Mouse (Mus musculus) kidney, adult 2 months (tissue): Measurements from ENCODE around the gene Taf12. TPM values are rescaled to one million over a fixed set of nuclear protein-coding genes. Genes with fewer than 3 reads are reported as not detected.

Source experiments
- DNase-seq: peaks from one replicate; pipeline ENCODE4 v3.0.0; 2021
- H3K27ac ChIP-seq: fragments of 200-500 bp; 2 replicates; pipeline ENCODE4 v1.5.1; 2012; ENCODE audit warnings: low read depth, low read length, control low read depth, inconsistent platforms; ENCODE audit not compliant: insufficient read depth
- H3K27me3 ChIP-seq: fragments of 200-500 bp; replicated peaks from 2 replicates; pipeline ENCODE4 v1.6.1; 2012; ENCODE audit warnings: mild to moderate bottlenecking, moderate library complexity, low read length, inconsistent platforms; ENCODE audit not compliant: control insufficient read depth, insufficient read depth
- H3K36me3 ChIP-seq: fragments of 200-500 bp; 2 replicates; pipeline ENCODE4 v1.6.1; 2012; ENCODE audit warnings: mild to moderate bottlenecking, moderate library complexity, low read length, inconsistent platforms; ENCODE audit not compliant: control insufficient read depth, insufficient read depth
- H3K4me1 ChIP-seq: fragments of 200-500 bp; 2 replicates; pipeline ENCODE4 v1.6.1; 2011; ENCODE audit warnings: low read length; ENCODE audit not compliant: control insufficient read depth, insufficient read depth
- H3K4me3 ChIP-seq: fragments of 200-500 bp; 2 replicates; pipeline ENCODE4 v1.5.1; 2011; ENCODE audit warnings: mild to moderate bottlenecking, low read depth, low read length, control low read depth; ENCODE audit not compliant: insufficient read depth
- CTCF ChIP-seq: fragments of 200-500 bp; conservative IDR thresholded peaks from 2 replicates; pipeline ENCODE4 v1.5.1; 2011; ENCODE audit warnings: low read depth, mild to moderate bottlenecking, control low read depth, low read length, moderate library complexity, mixed read lengths; ENCODE audit not compliant: insufficient read depth, insufficient read length
- POLR2A ChIP-seq: fragments of 200-500 bp; IDR thresholded peaks from one replicate; pipeline ENCODE4 v1.6.1; 2011; ENCODE audit warnings: low read depth, low read length, control low read depth
- WGBS: fragments of 180-500 bp; shearing (Covaris S2); methylation state at CpG from one replicate; pipeline ENCODE4 v1.1.7; 2018; 5-methylcytosine and 5-hydroxymethylcytosine counted together
- polyA plus RNA-seq: library from polyadenylated mRNA; depleted of rRNA; stranded (reverse); fragments of >200 nt; gene quantifications from 2 replicates; pipeline ENCODE4 v1.2.3, GENCODE M21; 2012

Gene Taf12
- polyA plus RNA-seq, 1 experiment: 15.0 TPM

- Histone ChIP-seq H3K27ac (no peak overlapping the region), H3K4me1 (peaks cover 17% of the 10 kb centered on the region), H3K27me3 (no peaks in the 10 kb centered on the region), H3K36me3 (peaks cover 6% of the 10 kb centered on the region), H3K4me3 (no peak overlapping the region)
- no peak for DNase-seq
- 89% methylated on average over 5 of the region's 5 CpGs for WGBS
- TF ChIP-seq CTCF (no peak), POLR2A (no peak)
These were observed 38.5 kb downstream of the Taf12 start for GRCm38 (mm10) chr4:132312627-132313026.

- Histone ChIP-seq H3K27me3 (no peaks in the 10 kb centered on the region), H3K4me3 (no peak overlapping the region), H3K4me1 (peaks cover 11% of the 10 kb centered on the region), H3K27ac (no peak overlapping the region), H3K36me3 (peaks cover 5% of the 10 kb centered on the region)
- DNase-seq: peak; percentile 56
- TF ChIP-seq POLR2A: no peak
- TF ChIP-seq CTCF: no peak
- WGBS: 48% methylated on average over 8 of the region's 8 CpGs
These were observed 41.5 kb downstream of the Taf12 start for GRCm38 (mm10) chr4:132315711-132316110.

- Histone ChIP-seq H3K36me3 (no peaks in the 10 kb centered on the region; the same call in 1 of the 2 replicates), H3K4me1 (peaks cover 7% of the 10 kb centered on the region; the same call in 1 of the 2 replicates), H3K4me3 (no peak overlapping the region), H3K27me3 (no peaks in the 10 kb centered on the region), H3K27ac (no peak overlapping the region)
- TF ChIP-seq POLR2A (no peak), CTCF (no peak)
- WGBS: 52% methylated on average over 5 of the region's 5 CpGs
- peak; percentile 45 for DNase-seq
These were observed 52.3 kb downstream of the Taf12 start for GRCm38 (mm10) chr4:132326481-132326880.

- Histone ChIP-seq H3K4me1 (peaks cover 12% of the 10 kb centered on the region; the same call in 1 of the 2 replicates), H3K36me3 (no peaks in the 10 kb centered on the region; the same call in 1 of the 2 replicates), H3K4me3 (peak overlapping the region; percentile 92), H3K27ac (peak overlapping the region; percentile 91), H3K27me3 (no peaks in the 10 kb centered on the region)
- DNase-seq: no peak
- TF ChIP-seq CTCF (no peak), POLR2A (no peak)
- 56% methylated on average over 14 of the region's 14 CpGs for WGBS
These were observed 54.3 kb downstream of the Taf12 start for GRCm38 (mm10) chr4:132328391-132328982.

- DNase-seq: peak; percentile 94
- H3K27me3 ChIP-seq: no peaks in the 10 kb centered on the region
- H3K4me1 ChIP-seq: peaks cover 12% of the 10 kb centered on the region; the same call in 1 of the 2 replicates
- H3K27ac ChIP-seq: peak within 1 kb of the TSS; percentile 91
- peak within 1 kb of the TSS; percentile 92 for H3K4me3 ChIP-seq
- H3K36me3 ChIP-seq: no peaks in the 10 kb centered on the region; the same call in 1 of the 2 replicates
- TF ChIP-seq POLR2A: peak; percentile 81
- TF ChIP-seq CTCF: no peak
- under 1% methylated on average over 52 of the region's 52 CpGs for WGBS
These were observed 55.1 kb downstream of the Taf12 start, which contains the start of gene Trnau1ap for GRCm38 (mm10) chr4:132329115-132329834. Trnau1ap (minus strand) TSS chr4:132329538.

- Histone ChIP-seq H3K36me3 (no peaks in the 10 kb centered on the region; the same call in 1 of the 2 replicates), H3K27ac (peak overlapping the region; percentile 79), H3K27me3 (no peaks in the 10 kb centered on the region), H3K4me3 (peak overlapping the region; percentile 92), H3K4me1 (peaks cover 12% of the 10 kb centered on the region; the same call in 1 of the 2 replicates)
- DNase-seq: no peak
- TF ChIP-seq CTCF (no peak), POLR2A (no peak)
- 9% methylated on average over 10 of the region's 10 CpGs for WGBS
These were observed 55.7 kb downstream of the Taf12 start for GRCm38 (mm10) chr4:132329835-132330354.

GRCm38 (mm10) chr4:132331960-132332359 lies 57.8 kb downstream of the Taf12 start:
- no peak for DNase-seq
- Histone ChIP-seq H3K27me3 (no peaks in the 10 kb centered on the region), H3K36me3 (no peaks in the 10 kb centered on the region), H3K27ac (no peak overlapping the region), H3K4me1 (peaks cover 12% of the 10 kb centered on the region; the same call in 1 of the 2 replicates), H3K4me3 (no peak overlapping the region)
- TF ChIP-seq CTCF: no peak
- no peak for TF ChIP-seq POLR2A
- 79% methylated on average over 3 of the region's 3 CpGs for WGBS
